Mouse (Mus musculus): ENCODE measurements around the gene Adsl. TPM values are rescaled to one million over a fixed set of nuclear protein-coding genes. Genes with fewer than 3 reads are reported as not detected.

Adsl gene
- polyA plus RNA-seq, 1 experiment from 2014 or later: 102 TPM

DNA sequence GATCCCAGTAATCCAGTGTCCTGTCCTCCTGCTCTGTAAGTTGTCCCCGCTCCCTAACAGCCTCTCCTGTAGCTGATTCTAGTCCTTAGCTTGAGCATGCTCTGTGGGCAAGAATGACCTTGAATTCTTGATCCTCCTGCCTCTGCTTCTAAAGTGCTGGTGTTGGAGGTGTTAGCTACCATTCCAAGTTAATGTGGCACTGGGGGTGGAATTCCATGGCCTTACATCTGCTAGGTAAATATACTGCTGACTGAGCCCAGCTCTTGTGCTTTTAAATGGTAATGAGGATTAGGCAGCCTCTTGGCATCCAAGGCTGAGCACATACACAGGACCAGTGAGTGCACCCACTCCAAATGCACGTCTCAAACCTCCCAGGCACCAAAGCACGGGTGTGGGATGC is 6.6 kb downstream of the Adsl start:
- Histone ChIP-seq H3K4me2 (ENCODE audit: low read length) (no peak overlapping the region), H3K27ac (ENCODE audit: low read length) (no peak overlapping the region), H3K36me3 (ENCODE audit: control insufficient read depth, insufficient read depth, low read length) (peaks cover 21% of the 10 kb centered on the region), H3K9me3 (replicated peaks; ENCODE audit: control insufficient read depth, low read length, poor library complexity, severe bottlenecking) (no peaks in the 10 kb centered on the region), H3K4me1 (ENCODE audit: control insufficient read depth, insufficient read depth, low read length) (no peaks in the 10 kb centered on the region), H3K27me3 (ENCODE audit: control insufficient read depth, insufficient read depth, low read depth, low read length) (no peaks in the 10 kb centered on the region), H3K4me3 (ENCODE audit: low read depth, low read length) (no peak overlapping the region), H3K9ac (ENCODE audit: low read depth, low read length) (no peak overlapping the region)
- no peak for ATAC-seq
- 45% methylated on average over 3 of the region's 3 CpGs for WGBS

DNA sequence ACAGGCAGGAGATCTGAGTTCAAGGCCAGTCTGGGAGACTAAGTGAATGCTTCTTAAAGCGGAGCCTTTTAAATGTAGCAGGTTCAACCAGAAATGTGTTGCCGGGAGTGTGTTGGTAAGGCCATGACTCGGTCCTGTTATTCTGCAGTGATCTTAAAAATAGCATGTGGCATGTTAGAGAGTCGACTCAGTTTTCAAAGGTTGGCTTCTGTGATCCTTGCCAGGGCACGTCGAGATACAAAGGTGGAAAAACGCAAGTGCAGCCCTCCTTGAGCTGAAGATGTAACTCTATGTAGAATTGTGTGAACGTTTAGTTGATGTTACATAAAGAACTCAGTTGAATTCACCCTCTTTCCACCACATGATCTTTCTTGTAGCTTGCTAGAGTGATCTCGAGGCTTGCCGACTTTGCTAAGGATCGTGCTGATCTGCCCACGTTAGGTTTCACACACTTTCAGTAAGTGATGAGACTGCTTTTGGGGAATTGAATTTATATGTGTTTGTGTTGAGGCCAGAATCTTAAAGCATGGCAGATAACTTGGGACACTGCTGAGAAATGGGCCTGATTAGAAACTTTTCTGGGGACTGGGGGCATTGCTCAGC is 7.6 kb downstream of the Adsl start:
- 97% methylated on average over 12 of the region's 12 CpGs for WGBS
- peaks cover 21% of the 10 kb centered on the region for H3K36me3 ChIP-seq (ENCODE audit: control insufficient read depth, insufficient read depth, low read length)
- ATAC-seq: no peak

GRCm38 (mm10) chr15:80969371-80969770 is 21.1 kb downstream of the Adsl start:
- no peak overlapping the region for H3K27ac ChIP-seq (ENCODE audit: low read length)
- H3K4me2 ChIP-seq (ENCODE audit: low read length): no peak overlapping the region
- WGBS: 93% methylated on average over 1 of the region's 1 CpGs
- no peak for ATAC-seq
- H3K4me1 ChIP-seq (ENCODE audit: control insufficient read depth, insufficient read depth, low read length): no peaks in the 10 kb centered on the region
- H3K9me3 ChIP-seq (replicated peaks; ENCODE audit: control insufficient read depth, low read length, poor library complexity, severe bottlenecking): no peaks in the 10 kb centered on the region
- no peak overlapping the region for H3K9ac ChIP-seq (ENCODE audit: low read depth, low read length)
- no peak overlapping the region for H3K4me3 ChIP-seq (ENCODE audit: low read depth, low read length)
- H3K27me3 ChIP-seq (ENCODE audit: control insufficient read depth, insufficient read depth, low read depth, low read length): no peaks in the 10 kb centered on the region
- H3K36me3 ChIP-seq (ENCODE audit: control insufficient read depth, insufficient read depth, low read length): peaks cover 38% of the 10 kb centered on the region

More for the DNA sequence above, 7.6 kb downstream of the Adsl start:
- Histone ChIP-seq H3K9me3 (replicated peaks; ENCODE audit: control insufficient read depth, low read length, poor library complexity, severe bottlenecking) (no peaks in the 10 kb centered on the region), H3K4me3 (ENCODE audit: low read depth, low read length) (no peak overlapping the region), H3K27ac (ENCODE audit: low read length) (no peak overlapping the region), H3K4me1 (ENCODE audit: control insufficient read depth, insufficient read depth, low read length) (no peaks in the 10 kb centered on the region), H3K4me2 (ENCODE audit: low read length) (no peak overlapping the region), H3K27me3 (ENCODE audit: control insufficient read depth, insufficient read depth, low read depth, low read length) (no peaks in the 10 kb centered on the region), H3K9ac (ENCODE audit: low read depth, low read length) (no peak overlapping the region)

DNA sequence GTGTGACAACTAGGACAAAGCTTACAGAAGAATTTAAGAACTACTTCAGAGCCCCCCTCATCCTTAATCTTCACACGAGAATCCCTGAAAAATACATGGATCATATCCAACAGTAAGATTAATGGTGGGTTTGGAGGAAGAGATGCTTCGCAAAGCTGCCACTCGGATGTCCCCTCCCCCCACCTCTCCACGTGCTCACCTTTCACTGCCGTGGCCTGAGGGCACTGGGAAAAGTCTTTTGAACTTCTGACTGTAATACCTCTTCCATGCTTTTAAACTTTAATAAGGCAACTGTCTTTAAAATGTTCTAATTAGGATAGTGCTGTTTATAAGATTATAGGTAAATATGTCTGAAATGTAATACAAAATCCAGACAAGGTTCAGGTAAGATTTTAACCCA is 26.0 kb downstream of the Adsl start:
- Histone ChIP-seq H3K4me2 (ENCODE audit: low read length) (no peak overlapping the region), H3K27ac (ENCODE audit: low read length) (no peak overlapping the region), H3K27me3 (ENCODE audit: control insufficient read depth, insufficient read depth, low read depth, low read length) (no peaks in the 10 kb centered on the region), H3K9me3 (replicated peaks; ENCODE audit: control insufficient read depth, low read length, poor library complexity, severe bottlenecking) (no peaks in the 10 kb centered on the region), H3K9ac (ENCODE audit: low read depth, low read length) (no peak overlapping the region), H3K4me3 (ENCODE audit: low read depth, low read length) (no peak overlapping the region), H3K4me1 (ENCODE audit: control insufficient read depth, insufficient read depth, low read length) (peaks cover 10% of the 10 kb centered on the region), H3K36me3 (ENCODE audit: control insufficient read depth, insufficient read depth, low read length) (peaks cover 6% of the 10 kb centered on the region)
- ATAC-seq: no peak
- 59% methylated on average over 5 of the region's 5 CpGs for WGBS

DNA sequence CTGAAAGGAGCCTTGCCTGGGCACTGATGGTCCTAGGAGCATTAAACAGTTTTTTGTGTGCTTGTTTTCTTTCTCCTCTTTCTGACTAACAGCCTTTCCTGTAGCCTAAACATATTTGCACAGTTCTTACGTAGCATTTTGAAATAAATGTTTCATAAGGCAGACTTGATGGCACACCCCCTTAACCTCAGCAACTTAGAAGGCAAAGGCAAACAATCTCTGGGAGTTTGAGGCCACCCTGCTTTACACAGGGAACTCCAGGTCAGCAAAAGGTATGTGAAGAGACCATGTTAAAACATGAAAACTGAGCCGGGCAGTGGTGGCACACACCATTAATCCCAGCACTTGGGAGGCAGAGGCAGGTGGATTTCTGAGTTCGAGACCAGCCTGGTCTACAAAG is 27.4 kb downstream of the Adsl start:
- peaks cover 15% of the 10 kb centered on the region for H3K4me1 ChIP-seq (ENCODE audit: control insufficient read depth, insufficient read depth, low read length)
- H3K27me3 ChIP-seq (ENCODE audit: control insufficient read depth, insufficient read depth, low read depth, low read length): no peaks in the 10 kb centered on the region
- H3K9ac ChIP-seq (ENCODE audit: low read depth, low read length): no peak overlapping the region
- no peaks in the 10 kb centered on the region for H3K9me3 ChIP-seq (replicated peaks; ENCODE audit: control insufficient read depth, low read length, poor library complexity, severe bottlenecking)
- ATAC-seq: no peak
- no peak overlapping the region for H3K4me2 ChIP-seq (ENCODE audit: low read length)
- H3K4me3 ChIP-seq (ENCODE audit: low read depth, low read length): no peak overlapping the region
- H3K27ac ChIP-seq (ENCODE audit: low read length): no peak overlapping the region
- no peaks in the 10 kb centered on the region for H3K36me3 ChIP-seq (ENCODE audit: control insufficient read depth, insufficient read depth, low read length)
- WGBS: 81% methylated on average over 3 of the region's 3 CpGs

GRCm38 (mm10) chr15:80977620-80978334 is 29.5 kb downstream of the Adsl start, which contains the start of gene Sgsm3:
Sgsm3 (plus strand) TSS chr15:80977765.
- Histone ChIP-seq H3K9me3 (replicated peaks; ENCODE audit: control insufficient read depth, low read length, poor library complexity, severe bottlenecking) (no peaks in the 10 kb centered on the region), H3K4me3 (ENCODE audit: low read depth, low read length) (peak within 1 kb of the TSS; percentile 90), H3K27ac (ENCODE audit: low read length) (peak within 1 kb of the TSS; percentile 77), H3K9ac (ENCODE audit: low read depth, low read length) (peak within 1 kb of the TSS; percentile 88), H3K36me3 (ENCODE audit: control insufficient read depth, insufficient read depth, low read length) (no peaks in the 10 kb centered on the region), H3K4me2 (ENCODE audit: low read length) (peak within 1 kb of the TSS; percentile 61), H3K4me1 (ENCODE audit: control insufficient read depth, insufficient read depth, low read length) (peaks cover 15% of the 10 kb centered on the region), H3K27me3 (ENCODE audit: control insufficient read depth, insufficient read depth, low read depth, low read length) (no peaks in the 10 kb centered on the region)
- ATAC-seq: peak; percentile 95
- under 1% methylated on average over 64 of the region's 67 CpGs for WGBS

DNA sequence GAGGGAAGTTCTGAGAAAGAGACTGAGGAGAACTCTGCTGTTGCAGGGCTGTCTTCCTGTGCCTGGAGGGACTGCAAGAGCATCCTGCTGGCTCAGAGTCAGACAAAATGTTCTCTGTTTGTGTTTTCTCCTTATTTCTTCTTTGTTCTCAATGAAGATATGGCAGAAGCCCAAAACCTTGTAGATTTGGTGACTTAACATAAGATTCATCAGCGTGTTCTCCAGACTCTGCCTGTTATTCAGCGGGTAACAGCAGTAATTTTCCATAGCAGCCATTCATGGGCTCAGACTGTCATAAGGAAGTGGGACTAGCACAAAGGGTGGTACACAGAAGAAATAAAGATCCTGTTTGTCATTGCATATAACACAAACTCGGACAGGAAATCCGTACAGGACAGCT is 31.3 kb downstream of the Adsl start:
- 79% methylated on average over 4 of the region's 4 CpGs for WGBS
- H3K36me3 ChIP-seq (ENCODE audit: control insufficient read depth, insufficient read depth, low read length): no peaks in the 10 kb centered on the region
- H3K27ac ChIP-seq (ENCODE audit: low read length): no peak overlapping the region
- peak overlapping the region; percentile 61; the same call in 1 of the 2 replicates for H3K4me2 ChIP-seq (ENCODE audit: low read length)
- H3K9ac ChIP-seq (ENCODE audit: low read depth, low read length): no peak overlapping the region
- H3K9me3 ChIP-seq (replicated peaks; ENCODE audit: control insufficient read depth, low read length, poor library complexity, severe bottlenecking): no peaks in the 10 kb centered on the region
- no peak for ATAC-seq
- no peak overlapping the region for H3K4me3 ChIP-seq (ENCODE audit: low read depth, low read length)
- H3K27me3 ChIP-seq (ENCODE audit: control insufficient read depth, insufficient read depth, low read depth, low read length): no peaks in the 10 kb centered on the region
- H3K4me1 ChIP-seq (ENCODE audit: control insufficient read depth, insufficient read depth, low read length): peaks cover 15% of the 10 kb centered on the region

GRCm38 (mm10) chr15:80981176-80981575 is 32.9 kb downstream of the Adsl start:
- no peaks in the 10 kb centered on the region for H3K27me3 ChIP-seq (ENCODE audit: control insufficient read depth, insufficient read depth, low read depth, low read length)
- H3K36me3 ChIP-seq (ENCODE audit: control insufficient read depth, insufficient read depth, low read length): no peaks in the 10 kb centered on the region
- no peak overlapping the region for H3K4me3 ChIP-seq (ENCODE audit: low read depth, low read length)
- WGBS: 90% methylated on average over 4 of the region's 4 CpGs
- H3K9ac ChIP-seq (ENCODE audit: low read depth, low read length): no peak overlapping the region
- peaks cover 15% of the 10 kb centered on the region for H3K4me1 ChIP-seq (ENCODE audit: control insufficient read depth, insufficient read depth, low read length)
- no peak overlapping the region for H3K4me2 ChIP-seq (ENCODE audit: low read length)
- no peak overlapping the region for H3K27ac ChIP-seq (ENCODE audit: low read length)
- no peaks in the 10 kb centered on the region for H3K9me3 ChIP-seq (replicated peaks; ENCODE audit: control insufficient read depth, low read length, poor library complexity, severe bottlenecking)
- ATAC-seq: no peak

GRCm38 (mm10) chr15:80983264-80983663 is 35.0 kb downstream of the Adsl start:
- Histone ChIP-seq H3K4me1 (ENCODE audit: control insufficient read depth, insufficient read depth, low read length) (peaks cover 14% of the 10 kb centered on the region), H3K36me3 (ENCODE audit: control insufficient read depth, insufficient read depth, low read length) (no peaks in the 10 kb centered on the region), H3K27ac (ENCODE audit: low read length) (no peak overlapping the region), H3K9me3 (replicated peaks; ENCODE audit: control insufficient read depth, low read length, poor library complexity, severe bottlenecking) (no peaks in the 10 kb centered on the region), H3K4me3 (ENCODE audit: low read depth, low read length) (no peak overlapping the region), H3K4me2 (ENCODE audit: low read length) (no peak overlapping the region), H3K27me3 (ENCODE audit: control insufficient read depth, insufficient read depth, low read depth, low read length) (no peaks in the 10 kb centered on the region), H3K9ac (ENCODE audit: low read depth, low read length) (no peak overlapping the region)
- no peak for ATAC-seq
- whole genome bisulfite sequencing: 86% methylated on average over 2 of the region's 2 CpGs
